Comparison of ENCODE assay signal across 16 mouse cellular contexts in genomic region chr14:33305645-33306281, GRCm38 (mm10).
DNase-seq lines count a peak whose midpoint lies in the region; ATAC-seq and TF ChIP-seq lines count a peak whose summit lies in the region.
"Had no signal": no experiment of that assay in that cellular context is flagged by ENCODE, and none has a peak within 500 bp of the region (broad histone marks: within the 10 kb centered on the region; RNA-seq: fewer than 3 reads in every experiment).

No protein-coding gene starts in this region.

- H3K9me3 ChIP-seq in intestine, embryonic 14.5 days (ENCODE audit: control insufficient read depth, low read length): no peaks in the 10 kb centered on the region
- no peaks in the 10 kb centered on the region for H3K9me3 ChIP-seq in intestine, postnatal 0 days (ENCODE audit: control insufficient read depth)
- no peaks in the 10 kb centered on the region for H3K9me3 ChIP-seq in heart, embryonic 16.5 days (replicated peaks; ENCODE audit: control insufficient read depth, low read length)
- H3K9me3 ChIP-seq: embryonic facial prominence, embryonic 12.5 days; forebrain, embryonic 10.5 days; kidney, embryonic 15.5 days; midbrain, embryonic 10.5 days had no signal

- no peak for TF ChIP-seq CTCF in intestine, postnatal 0 days (IDR thresholded peaks at IDR 0.05; ENCODE audit: low read depth)

- DNase-seq in intestine, embryonic 14.5 days (ENCODE audit: low spot score): no peak
- peak; percentile 20 for DNase-seq in right cerebral cortex, postnatal 25 days
- no peak for DNase-seq in right cerebral cortex, postnatal 10 days (ENCODE audit: low spot score in 2 of 2)
- no peak for DNase-seq in left cerebral cortex, postnatal 4 days
- DNase-seq in gastrocnemius, adult 18-20 months (ENCODE audit: low spot score): no peak
- no peak for DNase-seq in embryo, embryonic 10.5 days (ENCODE audit: low spot score)
- DNase-seq: cerebellum, postnatal 14 days; gastrocnemius, postnatal 25 days; thymus, postnatal 14 days had no signal

- intact Hi-C loops in left cerebral cortex, postnatal 4 days (cut with DNase I): no loop called here

- peak; percentile 33; the same call in 1 of the 2 replicates for ATAC-seq in intestine, embryonic 14.5 days (replicated peaks; ENCODE audit: low FRiP score, low TSS enrichment, low read depth)
- ATAC-seq in intestine, postnatal 0 days: no peak
- ATAC-seq in heart, embryonic 16.5 days (replicated peaks; ENCODE audit: extremely low read depth, insufficient read depth, low FRiP score): peak; percentile 78

- H3K4me3 ChIP-seq in intestine, embryonic 14.5 days (ENCODE audit: low read depth, low read length): no peak overlapping the region
- no peak overlapping the region for H3K4me3 ChIP-seq in intestine, postnatal 0 days (ENCODE audit: low read depth, low read length)
- H3K4me3 ChIP-seq in heart, embryonic 16.5 days (ENCODE audit: low read length): peak overlapping the region; percentile 29
- H3K4me3 ChIP-seq: embryonic facial prominence, embryonic 12.5 days; forebrain, embryonic 10.5 days; kidney, embryonic 15.5 days; midbrain, embryonic 10.5 days had no signal

- no peak overlapping the region for H3K9ac ChIP-seq in intestine, embryonic 14.5 days (ENCODE audit: low read length)
- H3K9ac ChIP-seq in intestine, postnatal 0 days (ENCODE audit: low read depth, low read length): no peak overlapping the region
- no peak overlapping the region for H3K9ac ChIP-seq in heart, embryonic 16.5 days (ENCODE audit: low read length)
- H3K9ac ChIP-seq: embryonic facial prominence, embryonic 12.5 days; hindbrain, embryonic 14.5 days; kidney, embryonic 15.5 days had no signal

- H3K4me1 ChIP-seq in intestine, embryonic 14.5 days (replicated peaks; ENCODE audit: control insufficient read depth, insufficient read depth, low read length): no peaks in the 10 kb centered on the region
- no peaks in the 10 kb centered on the region for H3K4me1 ChIP-seq in intestine, postnatal 0 days (replicated peaks; ENCODE audit: control insufficient read depth, insufficient read depth, low read length)
- peaks cover 11% of the 10 kb centered on the region; the same call in 1 of the 2 replicates for H3K4me1 ChIP-seq in heart, embryonic 16.5 days (ENCODE audit: control insufficient read depth, insufficient read depth, low read length)
- H3K4me1 ChIP-seq: embryonic facial prominence, embryonic 12.5 days; kidney, embryonic 15.5 days had no signal

- H3K27me3 ChIP-seq in intestine, embryonic 14.5 days (replicated peaks; ENCODE audit: control insufficient read depth, insufficient read depth, low read length): no peaks in the 10 kb centered on the region
- H3K27me3 ChIP-seq in intestine, postnatal 0 days (replicated peaks; ENCODE audit: control insufficient read depth, insufficient read depth, low read length): no peaks in the 10 kb centered on the region
- H3K27me3 ChIP-seq in heart, embryonic 16.5 days (ENCODE audit: control insufficient read depth, insufficient read depth, low read length): no peaks in the 10 kb centered on the region

- H3K4me2 ChIP-seq in intestine, embryonic 14.5 days (ENCODE audit: low read length): no peak overlapping the region
- no peak overlapping the region for H3K4me2 ChIP-seq in intestine, postnatal 0 days (replicated peaks; ENCODE audit: low read depth)
- H3K4me2 ChIP-seq in heart, embryonic 16.5 days (ENCODE audit: low read depth, low read length): peak overlapping the region; percentile 51
- H3K4me2 ChIP-seq: embryonic facial prominence, embryonic 12.5 days; hindbrain, embryonic 14.5 days; kidney, embryonic 15.5 days had no signal

- no peak overlapping the region for H3K27ac ChIP-seq in intestine, embryonic 14.5 days (ENCODE audit: low read depth)
- no peak overlapping the region for H3K27ac ChIP-seq in intestine, postnatal 0 days (ENCODE audit: low read depth, low read length)
- 0 out of 2 replicates have a peak overlapping the region, but pooled peaks have one; percentile 4 for H3K27ac ChIP-seq in heart, embryonic 16.5 days (ENCODE audit: low read length)
- H3K27ac ChIP-seq: embryonic facial prominence, embryonic 12.5 days; forebrain, embryonic 10.5 days; hindbrain, embryonic 14.5 days; kidney, embryonic 15.5 days; midbrain, embryonic 10.5 days had no signal

- no peaks in the 10 kb centered on the region for H3K36me3 ChIP-seq in intestine, embryonic 14.5 days (ENCODE audit: control insufficient read depth, insufficient read depth, low read length)
- no peaks in the 10 kb centered on the region for H3K36me3 ChIP-seq in intestine, postnatal 0 days (ENCODE audit: control insufficient read depth, insufficient read depth)
- H3K36me3 ChIP-seq in heart, embryonic 16.5 days (ENCODE audit: control insufficient read depth, insufficient read depth): no peaks in the 10 kb centered on the region
- H3K36me3 ChIP-seq: embryonic facial prominence, embryonic 12.5 days; forebrain, embryonic 10.5 days; kidney, embryonic 15.5 days; midbrain, embryonic 10.5 days had no signal

- WGBS in intestine, embryonic 14.5 days: 54% methylated on average over 12 of the region's 12 CpGs
- 60% methylated on average over 12 of the region's 12 CpGs for WGBS in intestine, postnatal 0 days
- WGBS in heart, embryonic 16.5 days: 25% methylated on average over 12 of the region's 12 CpGs
